Mouse (Mus musculus): Measurements from ENCODE around the gene Prf1.
A peak's percentile ranks its signal among the peaks of the same experiment; 100 is the strongest.

Gene Prf1

GRCm38 (mm10) chr10:61297477-61297876 lies at the start of gene Prf1:
Gene Prf1, plus strand, starts transcription at chr10:61297833.
- DNase-seq (ENCODE audit: low spot score in 2 of 2): peak in 1 of 2 experiments; percentile 6

- no peak for DNase-seq (ENCODE audit: low spot score in 2 of 2)
Measured at GRCm38 (mm10) chr10:61248596-61249114, 49.0 kb upstream of the Prf1 start.

GRCm38 (mm10) chr10:61249951-61250350 lies 47.7 kb upstream of the Prf1 start:
- no peak for DNase-seq (ENCODE audit: low spot score in 2 of 2)

GRCm38 (mm10) chr10:61254761-61255160 lies 42.9 kb upstream of the Prf1 start:
- DNase-seq (ENCODE audit: low spot score in 2 of 2): no peak

- DNase-seq (ENCODE audit: low spot score in 2 of 2): no peak
Measured at GRCm38 (mm10) chr10:61255190-61255589, 42.4 kb upstream of the Prf1 start.

GRCm38 (mm10) chr10:61256665-61257064 lies 41.0 kb upstream of the Prf1 start:
- DNase-seq (ENCODE audit: low spot score in 2 of 2): no peak

GRCm38 (mm10) chr10:61258131-61258530 lies 39.5 kb upstream of the Prf1 start:
- DNase-seq (ENCODE audit: low spot score in 2 of 2): no peak

GRCm38 (mm10) chr10:61261229-61262156 lies 36.1 kb upstream of the Prf1 start:
- DNase-seq (ENCODE audit: low spot score in 2 of 2): no peak

- no peak for DNase-seq (ENCODE audit: low spot score in 2 of 2)
Measured at GRCm38 (mm10) chr10:61263606-61264005, 34.0 kb upstream of the Prf1 start.

GRCm38 (mm10) chr10:61267378-61267777 lies 30.3 kb upstream of the Prf1 start:
- no peak for DNase-seq (ENCODE audit: low spot score in 2 of 2)

- DNase-seq (ENCODE audit: low spot score in 2 of 2): no peak
Measured at GRCm38 (mm10) chr10:61272089-61272626, 25.5 kb upstream of the Prf1 start.

- DNase-seq (ENCODE audit: low spot score in 2 of 2): no peak
Measured at GRCm38 (mm10) chr10:61272631-61273030, 25.0 kb upstream of the Prf1 start.

GRCm38 (mm10) chr10:61273081-61273843 lies 24.4 kb upstream of the Prf1 start, which contains the start of gene Adamts14:
Gene Adamts14, minus strand, starts transcription at chr10:61273438.
- no peak for DNase-seq (ENCODE audit: low spot score in 2 of 2)

GRCm38 (mm10) chr10:61273844-61274215 lies 23.8 kb upstream of the Prf1 start:
- no peak for DNase-seq (ENCODE audit: low spot score in 2 of 2)

GRCm38 (mm10) chr10:61274532-61274931 lies 23.1 kb upstream of the Prf1 start:
- no peak for DNase-seq (ENCODE audit: low spot score in 2 of 2)

GRCm38 (mm10) chr10:61275669-61276110 lies 21.9 kb upstream of the Prf1 start:
- no peak for DNase-seq (ENCODE audit: low spot score in 2 of 2)

- DNase-seq (ENCODE audit: low spot score in 2 of 2): no peak
Measured at GRCm38 (mm10) chr10:61277051-61277450, 20.6 kb upstream of the Prf1 start.

- DNase-seq (ENCODE audit: low spot score in 2 of 2): no peak
Measured at GRCm38 (mm10) chr10:61277918-61278674, 19.5 kb upstream of the Prf1 start.

- DNase-seq (ENCODE audit: low spot score in 2 of 2): no peak
Measured at GRCm38 (mm10) chr10:61281115-61281514, 16.5 kb upstream of the Prf1 start.

- DNase-seq (ENCODE audit: low spot score in 2 of 2): no peak
Measured at GRCm38 (mm10) chr10:61284309-61284708, 13.3 kb upstream of the Prf1 start.

- no peak for DNase-seq (ENCODE audit: low spot score in 2 of 2)
Measured at GRCm38 (mm10) chr10:61285271-61285670, 12.4 kb upstream of the Prf1 start.
